Mouse (Mus musculus) liver, postnatal 0 days (tissue): Measurements from ENCODE around the gene Gm973. TPM values are rescaled to one million over a fixed set of nuclear protein-coding genes. Genes with fewer than 3 reads are reported as not detected.
A peak's percentile ranks its signal among the peaks of the same experiment; 100 is the strongest.

Experiments
- ATAC-seq: fragments of 200-750 bp; cut with Nextera tagmentation; 2 replicates; pipeline ENCODE4 v1.8.0; 2017; ENCODE audit warnings: mild to moderate bottlenecking, moderate library complexity
- DNase-seq: peaks from one replicate; pipeline ENCODE4 v3.0.0-alpha.2; 2016
- H3K27ac ChIP-seq: fragments of 300-500 bp; sonication (generic); 2 replicates; pipeline ENCODE4 v1.5.1; 2014; ENCODE audit warnings: antibody characterized with exemption, moderate library complexity, mild to moderate bottlenecking, low read depth
- H3K27me3 ChIP-seq: fragments of 300-500 bp; sonication (generic); 2 replicates; pipeline ENCODE4 v1.6.1; 2014; ENCODE audit warnings: low read length, control low read depth, mixed read lengths; ENCODE audit not compliant: insufficient read depth
- H3K36me3 ChIP-seq: fragments of 300-500 bp; sonication (generic); replicated peaks from 2 replicates; pipeline ENCODE4 v1.6.1; 2014; ENCODE audit warnings: mild to moderate bottlenecking, control low read depth, low read length, moderate library complexity, mixed read lengths; ENCODE audit not compliant: insufficient read depth
- H3K4me1 ChIP-seq: fragments of 300-500 bp; sonication (generic); 2 replicates; pipeline ENCODE4 v1.6.1; 2014; ENCODE audit warnings: antibody characterized with exemption, mild to moderate bottlenecking, control low read depth; ENCODE audit not compliant: insufficient read depth
- H3K4me2 ChIP-seq: fragments of 300-500 bp; sonication (generic); 2 replicates; pipeline ENCODE4 v1.6.1; 2014; ENCODE audit warnings: low read depth, mild to moderate bottlenecking, low read length, moderate library complexity, mixed read lengths
- H3K4me3 ChIP-seq: fragments of 300-500 bp; sonication (generic); 2 replicates; pipeline ENCODE4 v1.5.1; 2014; ENCODE audit warnings: low read depth, low read length
- H3K9ac ChIP-seq: fragments of 300-500 bp; sonication (generic); replicated peaks from 2 replicates; pipeline ENCODE4 v1.6.1; 2014; ENCODE audit warnings: mild to moderate bottlenecking, moderate library complexity
- H3K9me3 ChIP-seq: fragments of 300-500 bp; sonication (generic); 2 replicates; pipeline ENCODE4 v1.6.1; 2016; ENCODE audit warnings: mild to moderate bottlenecking, control low read depth, low read length, mixed read lengths
- CTCF ChIP-seq: sonication (generic); IDR thresholded peaks from 2 replicates; pipeline ENCODE4 v1.5.1; 2016; ENCODE audit warnings: antibody characterized with exemption, low read depth
- EP300 ChIP-seq: IDR thresholded peaks from 2 replicates; pipeline ENCODE4 v1.6.1; 2016; ENCODE audit warnings: antibody characterized with exemption, low read depth, mild to moderate bottlenecking
- WGBS: fragments of 180-500 bp; shearing (Covaris S2); extraction: QIAGEN DNeasy Blood & Tissue Kit; methylation state at CpG from one replicate; pipeline ENCODE4 v1.1.7; 2014; ENCODE audit not compliant: insufficient replicate concordance; 5-methylcytosine and 5-hydroxymethylcytosine counted together
- polyA plus RNA-seq: library from polyadenylated mRNA; unstranded; fragments of >200 nt; fragmentation: Nextera tagmentation; extraction: Ambion mirVana; gene quantifications from 2 replicates; pipeline ENCODE4 v1.2.1, GENCODE M21; 2015

Gene Gm973
- polyA plus RNA-seq, 1 experiment from 2014 or later = not detected

DNA sequence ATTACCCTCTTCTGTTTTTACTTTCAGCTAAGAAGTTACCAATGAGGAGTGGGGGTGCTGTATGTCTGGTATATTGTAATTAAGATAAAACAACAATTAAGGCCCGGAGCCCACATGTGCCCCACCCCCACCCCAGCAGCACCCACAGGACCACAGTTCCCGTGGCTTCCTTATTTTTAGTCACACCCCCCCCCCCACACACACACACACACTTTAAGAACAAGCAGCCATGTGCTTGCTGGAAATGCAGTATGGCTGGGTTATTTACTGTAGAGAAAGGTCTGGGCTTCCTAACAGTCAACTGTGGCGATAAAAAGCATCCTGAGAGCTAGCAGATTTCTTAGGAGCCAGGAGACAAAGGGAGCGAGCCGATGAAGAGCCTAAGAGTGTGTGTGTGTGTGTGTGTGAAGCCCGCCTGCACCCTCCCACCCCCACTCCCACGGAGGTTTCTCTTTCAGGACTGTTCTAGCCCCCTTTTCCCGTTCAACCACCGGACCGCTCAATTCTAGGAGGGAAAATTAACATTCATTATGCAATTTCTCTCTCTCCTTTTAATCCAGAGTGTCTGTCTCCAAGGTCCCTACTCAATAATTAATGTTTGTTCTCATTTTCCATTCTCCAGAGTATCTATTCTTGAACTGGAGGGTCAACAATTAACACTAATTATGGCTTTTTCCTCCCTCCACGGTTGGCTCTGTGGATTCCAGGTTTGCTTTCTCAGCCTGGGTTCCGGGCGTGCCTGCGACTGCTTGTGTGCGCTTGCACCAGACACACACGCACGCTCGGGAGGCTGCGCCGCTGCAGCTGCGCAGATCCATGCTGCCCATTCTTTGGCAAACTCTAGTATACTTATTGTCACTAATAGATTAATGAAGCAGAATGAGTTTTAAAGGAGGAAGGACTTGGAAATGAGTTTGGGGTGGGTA lies 58.5 kb downstream of the Gm973 start:
- 60% methylated on average over 21 of the region's 21 CpGs for WGBS
- Histone ChIP-seq H3K27me3 (no peaks in the 10 kb centered on the region), H3K9ac (no peak overlapping the region), H3K27ac (no peak overlapping the region), H3K36me3 (no peaks in the 10 kb centered on the region), H3K9me3 (no peaks in the 10 kb centered on the region), H3K4me3 (no peak overlapping the region), H3K4me1 (no peaks in the 10 kb centered on the region), H3K4me2 (no peak overlapping the region)
- DNase-seq (no peak), ATAC-seq (no peak)
- TF ChIP-seq CTCF (no peak), EP300 (no peak)

DNA sequence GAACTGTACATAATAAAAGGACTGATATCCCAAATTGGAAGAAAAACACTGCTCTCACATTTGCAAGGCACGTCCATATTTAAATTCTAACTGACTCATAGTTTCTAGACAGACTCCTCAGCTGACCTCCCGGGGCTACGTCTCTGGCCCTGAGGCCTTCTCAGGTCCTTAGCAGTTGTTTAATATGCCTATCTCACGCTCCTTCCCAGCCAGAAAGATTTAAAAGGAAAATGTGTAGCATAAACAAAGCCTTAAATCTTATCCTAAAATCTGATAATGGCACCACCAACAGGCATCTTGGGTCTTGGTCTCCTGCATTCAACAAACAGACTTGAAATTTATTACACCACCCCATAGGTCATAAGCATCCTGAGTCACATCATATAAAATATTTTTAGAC lies 62.7 kb downstream of the Gm973 start:
- ATAC-seq (no peak), DNase-seq (no peak)
- H3K36me3 ChIP-seq = no peaks in the 10 kb centered on the region
- H3K27me3 ChIP-seq = no peaks in the 10 kb centered on the region
- no peak overlapping the region for H3K4me2 ChIP-seq
- H3K9me3 ChIP-seq = no peaks in the 10 kb centered on the region
- no peak for TF ChIP-seq CTCF
- no peak for TF ChIP-seq EP300
- H3K9ac ChIP-seq = no peak overlapping the region
- no peak overlapping the region for H3K27ac ChIP-seq
- WGBS = 72% methylated on average over 4 of the region's 4 CpGs
- H3K4me3 ChIP-seq = no peak overlapping the region
- H3K4me1 ChIP-seq = no peaks in the 10 kb centered on the region

DNA sequence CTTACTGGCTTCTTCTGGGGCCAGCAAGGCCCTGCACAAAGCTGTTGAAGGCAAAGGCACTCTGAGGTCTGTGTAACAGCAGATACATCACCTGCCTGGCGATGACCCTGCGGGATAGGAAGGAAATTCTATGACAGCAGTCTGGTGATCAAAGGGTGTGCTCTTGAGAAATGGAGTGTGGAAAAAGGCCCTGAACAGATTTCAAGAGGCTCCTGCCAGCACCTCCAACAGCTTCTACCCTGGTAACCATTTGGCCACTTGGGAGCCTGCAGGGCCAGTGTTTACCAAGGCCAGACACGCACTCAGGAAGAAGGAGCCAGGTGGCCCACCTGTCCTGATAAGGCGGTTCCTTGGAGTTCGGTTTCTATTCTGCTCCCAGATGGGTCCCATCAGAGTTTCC lies 63.3 kb downstream of the Gm973 start:
- WGBS = 53% methylated on average over 5 of the region's 5 CpGs
- TF ChIP-seq CTCF (no peak), EP300 (no peak)
- Histone ChIP-seq H3K27me3 (no peaks in the 10 kb centered on the region), H3K9me3 (no peaks in the 10 kb centered on the region), H3K9ac (no peak overlapping the region), H3K27ac (no peak overlapping the region), H3K4me3 (no peak overlapping the region), H3K36me3 (no peaks in the 10 kb centered on the region), H3K4me2 (no peak overlapping the region), H3K4me1 (no peaks in the 10 kb centered on the region)
- no peak for ATAC-seq
- no peak for DNase-seq

DNA sequence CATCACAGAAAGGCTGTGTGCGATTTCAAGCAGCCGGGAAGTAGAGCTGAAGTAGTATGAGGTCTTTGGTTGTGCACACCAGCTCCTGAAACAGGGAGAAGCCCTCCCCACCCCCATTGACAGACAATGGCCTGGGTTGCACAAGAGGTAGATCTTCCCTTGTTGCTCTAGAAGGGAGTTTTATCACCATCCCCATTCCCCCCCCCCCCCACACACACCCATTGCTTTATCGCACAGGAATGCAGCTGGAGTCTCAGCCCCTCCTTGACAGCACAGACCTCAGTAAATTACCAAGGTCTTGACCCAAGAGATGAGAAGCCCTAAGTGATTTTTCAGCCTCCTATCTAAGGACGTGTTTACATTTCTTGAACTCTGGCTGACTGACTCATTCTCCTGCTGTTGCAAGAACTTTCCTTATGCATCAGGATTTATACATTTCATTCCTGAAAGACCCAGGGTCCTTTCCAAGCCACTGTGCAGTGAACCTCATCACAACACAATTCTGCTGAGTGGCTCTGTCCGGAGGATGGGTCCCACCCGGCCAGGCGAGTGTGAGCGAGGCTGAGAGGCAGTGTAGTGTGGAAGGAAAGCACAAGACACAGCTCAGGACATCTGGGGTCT lies 64.2 kb downstream of the Gm973 start:
- Histone ChIP-seq H3K4me2 (no peak overlapping the region), H3K36me3 (no peaks in the 10 kb centered on the region), H3K4me3 (no peak overlapping the region), H3K9me3 (no peaks in the 10 kb centered on the region), H3K27me3 (no peaks in the 10 kb centered on the region), H3K4me1 (no peaks in the 10 kb centered on the region), H3K9ac (no peak overlapping the region), H3K27ac (no peak overlapping the region)
- DNase-seq = no peak
- TF ChIP-seq CTCF (no peak), EP300 (no peak)
- ATAC-seq = no peak
- 44% methylated on average over 8 of the region's 8 CpGs for WGBS

DNA sequence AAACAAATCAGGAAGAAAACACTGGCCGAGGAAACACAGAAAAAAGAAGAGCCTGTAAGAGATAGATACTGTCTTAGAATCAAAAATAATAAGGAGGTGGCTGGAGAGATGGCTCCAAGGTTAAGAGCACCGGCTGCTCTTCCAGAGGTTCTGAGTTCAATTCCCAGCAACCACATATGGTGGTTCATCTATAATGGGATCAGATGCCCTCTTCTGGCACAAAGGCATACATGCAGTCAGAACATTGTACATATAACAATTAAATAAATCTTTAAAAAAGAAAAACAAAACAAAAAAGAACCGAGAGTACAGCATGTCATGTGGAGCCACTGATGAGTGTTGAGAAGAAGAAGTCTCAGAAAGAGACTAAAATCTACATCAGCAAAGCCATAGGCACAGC lies 64.8 kb downstream of the Gm973 start:
- Histone ChIP-seq H3K4me3 (no peak overlapping the region), H3K4me1 (no peaks in the 10 kb centered on the region), H3K9ac (no peak overlapping the region), H3K36me3 (no peaks in the 10 kb centered on the region), H3K9me3 (no peaks in the 10 kb centered on the region), H3K27ac (no peak overlapping the region), H3K4me2 (no peak overlapping the region), H3K27me3 (no peaks in the 10 kb centered on the region)
- TF ChIP-seq CTCF (no peak), EP300 (no peak)
- 78% methylated on average over 3 of the region's 3 CpGs for WGBS
- no peak for DNase-seq
- ATAC-seq = no peak

DNA sequence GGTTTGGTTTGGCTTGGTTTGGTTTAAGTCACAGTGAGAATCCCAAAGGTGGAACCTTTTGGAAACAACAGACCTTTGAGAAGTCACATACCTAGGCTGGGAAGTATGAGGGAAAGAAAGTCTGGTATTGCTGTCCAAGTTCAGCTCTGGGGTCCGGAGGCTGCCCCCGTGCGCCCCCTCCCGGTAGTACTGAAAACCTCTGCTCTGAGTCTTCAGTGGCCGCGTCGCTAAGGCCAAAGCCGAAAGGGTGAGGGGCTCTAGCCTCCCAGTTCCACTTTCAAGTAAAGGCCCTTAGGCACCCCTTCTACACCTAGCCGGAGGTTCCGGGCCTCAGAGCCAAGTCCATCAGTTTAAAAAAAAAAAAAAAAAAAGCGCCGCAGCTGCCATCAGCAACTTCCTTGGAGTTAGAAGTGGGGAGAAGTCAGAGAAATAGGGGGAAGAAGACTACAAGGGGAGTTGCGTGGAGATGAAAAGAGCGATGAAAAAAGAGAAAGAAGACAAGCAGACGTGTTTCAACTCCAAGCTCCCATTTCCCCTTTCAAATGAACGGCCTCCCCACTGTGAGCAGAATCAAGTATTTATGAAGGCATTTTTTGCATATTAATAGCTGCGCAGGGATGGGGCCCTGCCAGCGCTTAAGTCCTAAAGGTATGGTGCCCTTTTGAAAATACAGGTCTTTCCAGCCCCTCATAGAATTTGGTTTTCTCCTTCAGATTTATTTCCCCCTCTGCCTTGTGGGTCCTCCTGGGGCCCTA lies 68.8 kb downstream of the Gm973 start:
- Histone ChIP-seq H3K4me3 (no peak overlapping the region), H3K27ac (no peak overlapping the region), H3K36me3 (no peaks in the 10 kb centered on the region), H3K4me1 (no peaks in the 10 kb centered on the region), H3K27me3 (no peaks in the 10 kb centered on the region), H3K4me2 (peak overlapping the region; percentile 57), H3K9me3 (no peaks in the 10 kb centered on the region), H3K9ac (no peak overlapping the region)
- TF ChIP-seq EP300 (no peak), CTCF (peak; percentile 83)
- 19% methylated on average over 18 of the region's 18 CpGs for WGBS
- DNase-seq (peak; percentile 78), ATAC-seq (no peak)
